Mouse (Mus musculus) Patski (cell line): ENCODE data around the gene Pex11b. TPM values are rescaled to one million over a fixed set of nuclear protein-coding genes. Genes with fewer than 3 reads are reported as not detected.
"Not testable (repeated sequence)": the region's sequence is repeated elsewhere in the genome, so short reads cannot be mapped to it uniquely, and the experiment has no call there.

Source experiments
- ATAC-seq: fragments of 100-300 bp; one replicate; pipeline ENCODE4 v1.8.0; 2021
- CTCF ChIA-PET: fragments of 350-600 bp; sonication (Branson Sonifier 250); formaldehyde crosslinking; loops from one replicate; lab custom pipeline; 2022; ENCODE audit warnings: inconsistent platforms; lab: Charles Lee
- POLR2A ChIA-PET: fragments of 350-600 bp; sonication (Branson Sonifier 250); formaldehyde crosslinking; loops from one replicate; lab custom pipeline; 2022; ENCODE audit warnings: antibody characterized with exemption, inconsistent platforms; lab: Charles Lee
- DNase-seq: peaks from one replicate; pipeline ENCODE4 v3.0.0-alpha.2; 2011; ENCODE audit warnings: low read depth, low spot score
- H3K27me3 ChIP-seq: fragments of 371-371 bp; one replicate; pipeline ENCODE4 v1.5.1; 2021
- CTCF ChIP-seq: fragments of 100-300 bp; IDR thresholded peaks from one replicate; pipeline ENCODE4 v1.5.1; 2021
- in situ Hi-C: fragments of 300-500 bp; cut with MboI; formaldehyde crosslinking; loops from 3 replicates; pipeline ENCODE4 v1.11.1; 2018; ENCODE audit warnings: low pct_unique_long_range_greater_than_20kb, mixed read lengths
- polyA plus RNA-seq: library from polyadenylated mRNA; unstranded; gene quantifications from one replicate; pipeline ENCODE4 v1.2.3, GENCODE M21; 2021

Pex11b gene
- polyA plus RNA-seq, 1 experiment from 2014 or later = 84.6 TPM

DNA sequence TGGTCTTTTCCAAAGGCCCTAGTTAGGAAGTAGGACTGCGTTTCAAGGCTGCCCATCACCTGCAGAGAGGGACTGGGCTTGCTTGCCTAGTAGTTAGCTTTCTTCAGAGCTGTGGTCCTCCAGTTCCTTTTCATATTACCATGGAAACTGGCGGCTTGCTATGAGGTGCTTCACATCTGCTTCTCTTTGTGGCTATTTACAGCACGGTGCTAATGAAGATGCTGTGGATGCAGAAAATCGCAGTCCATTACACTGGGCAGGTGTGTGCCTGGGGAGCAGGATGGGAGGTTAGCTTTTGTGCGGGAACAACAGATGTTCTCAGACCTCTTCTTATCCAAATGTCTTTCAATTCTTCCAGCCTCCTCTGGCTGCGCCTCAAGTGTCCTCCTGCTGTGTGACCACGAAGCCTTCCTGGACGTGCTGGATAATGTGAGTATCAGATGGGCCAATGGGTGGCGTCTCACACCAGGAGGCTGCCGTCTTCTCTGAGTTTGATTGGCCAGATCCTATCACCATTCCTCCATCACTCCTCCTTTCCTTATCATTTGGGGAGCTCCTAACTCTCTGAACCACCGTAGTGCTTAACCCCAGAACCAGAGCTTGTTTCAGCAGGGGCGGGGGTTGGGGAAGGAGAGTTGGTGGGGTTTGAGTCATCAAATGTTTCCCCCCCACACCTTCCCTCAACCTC lies 45.2 kb downstream of the Pex11b start:
- POLR2A ChIA-PET = interaction anchor here (0.7 to 1.2 kb wide), 2 partner anchors 9 to 14 kb away, joined by 3 read pairs; no protein-coding TSS in a partner anchor
- no peak for DNase-seq

DNA sequence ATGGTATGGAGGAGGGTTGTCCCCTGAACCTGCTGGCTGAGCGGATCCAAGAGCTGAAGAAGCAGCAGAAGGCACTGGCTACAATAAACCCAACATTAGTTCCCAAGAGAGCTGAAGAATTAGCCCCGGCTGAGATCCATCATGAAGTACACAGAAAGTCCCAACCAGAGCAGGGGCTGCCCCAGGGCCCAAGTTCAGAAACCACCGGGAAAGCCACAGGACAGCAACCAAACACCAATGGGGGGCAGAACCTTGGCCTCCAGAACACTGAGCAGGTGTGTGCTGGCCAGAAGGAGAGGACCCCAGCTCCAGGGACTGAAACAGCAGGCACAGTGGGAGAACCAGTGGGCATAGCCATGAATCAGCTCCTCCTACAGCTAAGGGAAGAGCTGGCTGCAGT lies 48.3 kb downstream of the Pex11b start:
- ChIA-PET CTCF (interaction anchor here (1.4 to 2.0 kb wide), 2 partner anchors 10 to 13 kb away, joined by 3 to 5 read pairs; partner anchors contain the start of gene Ankrd35), POLR2A (interaction anchor here (1.1 kb wide), 1 partner anchor 13 kb away, joined by 3 read pairs; the partner anchor contains the start of gene Pias3)
- ATAC-seq (no peak), DNase-seq (no peak)
- TF ChIP-seq CTCF = no peak
- H3K27me3 ChIP-seq = no peaks in the 10 kb centered on the region
- in situ Hi-C loops = no loop called here

More for the DNA sequence above, 45.2 kb downstream of the Pex11b start:
- ATAC-seq = no peak
- no peak for TF ChIP-seq CTCF
- H3K27me3 ChIP-seq = no peaks in the 10 kb centered on the region
- CTCF ChIA-PET = interaction anchor here (1.6 kb wide), 1 partner anchor 19 kb away, joined by 3 read pairs; no protein-coding TSS in a partner anchor
- in situ Hi-C loops = no loop called here

DNA sequence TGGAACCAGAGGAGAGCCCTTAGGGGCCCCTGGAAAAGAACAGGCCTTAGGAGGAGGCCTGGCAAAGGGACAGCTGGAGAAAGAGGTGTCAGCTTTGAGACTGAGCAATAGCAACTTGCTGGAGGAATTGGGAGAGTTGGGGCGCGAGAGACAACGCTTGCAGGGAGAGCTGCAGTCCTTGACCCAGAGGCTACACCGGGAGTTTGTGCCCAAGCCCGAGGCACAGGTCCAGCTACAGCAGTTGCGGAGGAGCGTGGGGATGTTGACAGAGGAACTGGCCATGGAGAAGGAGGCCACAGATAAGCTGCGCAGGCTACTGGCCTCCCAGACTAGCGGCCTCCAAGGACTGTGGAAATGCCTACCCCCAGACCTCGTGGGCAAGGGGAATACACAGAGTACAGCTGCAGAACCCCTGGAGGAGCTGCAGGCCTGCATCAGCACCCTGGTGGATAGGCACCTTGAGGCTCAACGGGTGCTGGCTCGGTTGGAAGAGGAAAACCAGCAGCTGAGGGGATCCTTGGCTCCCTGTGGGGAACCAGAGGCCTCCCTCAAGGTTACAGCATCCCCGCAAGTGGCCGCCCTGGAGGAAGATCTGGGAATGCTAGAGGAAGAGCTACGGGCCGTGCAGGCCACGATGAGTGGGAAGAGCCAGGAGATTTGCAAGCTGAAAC lies 49.1 kb downstream of the Pex11b start:
- in situ Hi-C loops = no loop called here
- DNase-seq = no peak
- ChIA-PET CTCF (interaction anchor here (1.3 to 2.0 kb wide), 4 partner anchors 9 to 21 kb away, joined by 3 to 5 read pairs (median 4); partner anchors contain the start of gene Ankrd35), POLR2A (interaction anchor here (1.1 to 1.2 kb wide), 2 partner anchors 12 to 23 kb away, joined by 3 to 4 read pairs; partner anchors contain the start of gene Pias3)
- TF ChIP-seq CTCF = no peak
- ATAC-seq = no peak
- no peaks in the 10 kb centered on the region for H3K27me3 ChIP-seq

DNA sequence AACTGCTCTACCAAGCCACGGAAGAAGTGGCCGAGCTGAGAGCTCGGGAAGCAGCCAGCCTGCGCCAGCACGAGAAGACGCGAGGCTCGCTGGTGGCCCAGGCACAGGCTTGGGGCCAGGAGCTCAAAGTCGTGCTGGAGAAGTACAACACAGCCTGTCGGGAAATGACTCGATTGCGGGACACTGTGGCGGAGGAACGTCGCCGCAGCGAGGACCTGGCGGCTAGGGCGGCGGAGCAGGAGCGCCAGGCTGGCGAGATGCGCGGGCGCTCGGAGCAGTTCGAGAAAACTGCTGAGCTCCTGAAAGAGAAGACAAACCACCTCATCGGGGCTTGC lies 49.6 kb downstream of the Pex11b start:
- no peaks in the 10 kb centered on the region for H3K27me3 ChIP-seq
- CTCF ChIA-PET = interaction anchor here (0.8 to 1.5 kb wide), 4 partner anchors 15 to 22 kb away, joined by 3 to 4 read pairs (median 3); partner anchors contain the start of gene Ankrd35

DNA sequence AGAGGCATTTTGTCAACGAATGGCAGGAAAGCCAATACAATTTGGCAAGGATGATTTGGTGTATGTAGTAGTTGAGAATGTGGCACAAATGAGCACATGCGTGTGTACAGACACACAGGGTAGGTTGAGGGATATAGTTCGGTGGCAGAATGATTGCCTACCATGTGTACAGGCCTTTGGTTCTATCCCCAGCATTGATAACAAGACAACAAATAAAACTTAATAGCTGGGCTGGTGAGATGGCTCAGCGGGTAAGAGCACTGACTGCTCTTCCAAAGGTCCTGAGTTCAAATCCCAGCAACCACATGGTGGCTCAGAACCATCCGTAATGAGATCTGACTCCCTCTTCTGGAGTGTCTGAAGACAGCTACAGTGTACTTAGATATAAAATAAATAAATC lies 50.9 kb downstream of the Pex11b start:
- H3K27me3 ChIP-seq, POLR2A ChIA-PET, ATAC-seq, in situ Hi-C loops, DNase-seq: not testable (repeated sequence)
- CTCF ChIA-PET = interaction anchor here (0.9 kb wide), 1 partner anchor 47 kb away, joined by 3 read pairs; no protein-coding TSS in a partner anchor

More for the DNA sequence above, 49.6 kb downstream of the Pex11b start:
- in situ Hi-C loops = no loop called here
- POLR2A ChIA-PET = interaction anchor here (1.1 to 1.2 kb wide), 2 partner anchors 11 to 22 kb away, joined by 3 to 4 read pairs; partner anchors contain the start of gene Pias3
- no peak for TF ChIP-seq CTCF
- no peak for DNase-seq
- ATAC-seq = no peak

DNA sequence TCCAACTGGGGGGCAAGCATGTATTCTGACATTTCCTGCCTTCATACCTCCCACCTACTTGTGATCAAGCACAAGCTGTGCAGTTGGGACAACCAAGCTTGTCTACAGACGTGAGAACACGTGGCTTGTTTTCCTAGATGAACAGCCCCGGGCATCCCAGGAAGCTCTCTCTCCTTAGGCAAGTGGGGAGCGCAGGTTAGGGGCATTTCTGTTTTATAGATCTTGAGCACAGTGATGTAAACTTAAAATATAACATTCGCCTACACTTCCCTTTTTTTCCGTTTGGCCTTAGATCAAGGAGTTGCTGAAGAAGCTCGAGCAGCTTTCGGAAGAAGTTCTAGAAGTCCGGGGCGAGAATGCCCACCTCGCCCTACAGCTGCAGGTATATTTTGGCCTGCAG lies 53.7 kb downstream of the Pex11b start:
- no peak for ATAC-seq
- ChIA-PET POLR2A (interaction anchor here (0.8 to 1.0 kb wide), 3 partner anchors 8 to 19 kb away, joined by 3 read pairs; partner anchors contain the start of gene Ankrd35), CTCF (interaction anchor here (0.8 to 2.1 kb wide), 4 partner anchors 11 to 147 kb away, joined by 3 to 7 read pairs (median 4); no protein-coding TSS in a partner anchor)
- in situ Hi-C loops = no loop called here
- DNase-seq = no peak
- TF ChIP-seq CTCF = no peak
- H3K27me3 ChIP-seq = no peaks in the 10 kb centered on the region

DNA sequence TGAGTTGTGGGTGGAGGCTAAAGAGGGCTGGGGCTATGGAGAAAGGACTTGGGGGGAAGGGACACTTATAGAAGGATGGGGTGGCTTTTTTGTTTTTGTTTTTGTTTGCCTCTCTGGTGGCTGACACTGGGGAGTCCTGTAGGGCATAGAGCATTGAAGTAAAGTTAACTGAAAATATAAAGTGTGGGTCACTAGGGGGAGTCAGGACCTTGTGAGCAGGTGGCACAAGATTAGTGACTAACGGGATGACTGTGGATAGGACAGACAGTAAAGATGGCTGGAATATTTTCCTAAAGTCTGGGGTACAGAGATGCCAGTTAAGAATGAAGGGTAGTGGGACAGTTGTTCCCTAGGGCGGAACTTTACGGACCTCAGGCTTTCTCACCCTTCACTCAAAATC lies 55.1 kb downstream of the Pex11b start:
- no peaks in the 10 kb centered on the region for H3K27me3 ChIP-seq
- in situ Hi-C loops = no loop called here
- ATAC-seq (no peak), DNase-seq (no peak)
- ChIA-PET POLR2A (no interaction called here), CTCF (no interaction called here)
- TF ChIP-seq CTCF = no peak

DNA sequence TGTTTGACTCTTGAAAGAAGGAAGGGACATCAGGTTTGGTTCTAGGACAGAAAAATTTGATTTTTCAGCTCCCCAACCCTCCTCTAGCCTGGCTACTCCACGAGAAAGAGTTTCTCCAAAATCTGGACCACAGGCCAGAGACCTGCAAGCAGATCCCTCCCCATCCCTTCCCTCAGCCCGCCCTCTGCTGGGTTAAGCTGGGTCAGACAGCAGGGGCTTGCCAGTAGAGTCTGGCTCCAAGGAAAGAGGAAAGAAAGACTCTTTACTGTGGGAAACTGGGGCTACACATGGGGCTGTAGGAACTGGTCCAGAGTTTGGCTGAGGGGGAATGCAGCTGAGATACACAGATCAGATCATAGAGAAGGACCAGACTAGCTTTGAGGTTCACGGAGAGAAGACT lies 57.3 kb downstream of the Pex11b start:
- CTCF ChIA-PET = interaction anchor here (1.2 to 1.7 kb wide), 2 partner anchors 9 to 11 kb away, joined by 3 to 5 read pairs; no protein-coding TSS in a partner anchor
- in situ Hi-C loops = no loop called here
- TF ChIP-seq CTCF = no peak
- no peaks in the 10 kb centered on the region for H3K27me3 ChIP-seq
- ATAC-seq (no peak), DNase-seq (no peak)
- POLR2A ChIA-PET = no interaction called here

DNA sequence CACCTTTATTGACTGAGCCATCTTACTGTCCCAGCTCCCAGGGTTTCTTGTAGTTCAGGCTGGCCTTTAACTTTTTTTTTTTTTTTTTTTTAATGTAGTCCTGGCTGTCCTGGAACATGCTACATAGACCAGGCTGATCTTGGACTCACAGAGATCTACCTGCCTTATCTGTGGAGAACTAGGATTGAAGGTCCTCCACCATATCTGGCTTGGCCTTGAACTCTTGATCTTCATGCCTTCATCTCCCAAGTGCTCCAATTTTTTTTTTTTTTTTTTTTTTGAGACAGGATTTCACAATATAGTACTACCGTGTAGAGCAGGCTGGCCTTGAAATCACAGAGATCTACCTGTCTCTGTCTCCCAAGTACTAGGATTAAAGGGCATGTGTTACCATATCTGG lies 58.4 kb downstream of the Pex11b start:
- ATAC-seq (no peak), DNase-seq (no peak)
- no peaks in the 10 kb centered on the region for H3K27me3 ChIP-seq
- ChIA-PET POLR2A (interaction anchor here (0.6 kb wide), 2 partner anchors 15 to 196 kb away, joined by 3 read pairs; no protein-coding TSS in a partner anchor), CTCF (interaction anchor here (1.7 to 2.4 kb wide), 2 partner anchors 10 to 26 kb away, joined by 5 to 13 read pairs; no protein-coding TSS in a partner anchor)
- in situ Hi-C loops = no loop called here
- TF ChIP-seq CTCF = no peak

Other genes starting within 250 kb of the Pex11b start
- not detected for gene BC107364, start 183.1 kb upstream of the Pex11b start, polyA plus RNA-seq
- gene Hfe2, start 110.2 kb upstream of the Pex11b start, polyA plus RNA-seq = not detected
- 338 TPM for gene Txnip, start 77.4 kb upstream of the Pex11b start, polyA plus RNA-seq
- 1.9 TPM for gene Gm16253, start 58.4 kb upstream of the Pex11b start, polyA plus RNA-seq
- 33.6 TPM for gene Polr3gl, start 41.2 kb upstream of the Pex11b start, polyA plus RNA-seq
- gene Ankrd34a, start 38.7 kb upstream of the Pex11b start, polyA plus RNA-seq = 0.62 TPM
- gene Lix1l, start 34.2 kb upstream of the Pex11b start, polyA plus RNA-seq = 116 TPM
- 104 TPM for gene Rbm8a, start 5.4 kb upstream of the Pex11b start, polyA plus RNA-seq
- gene Gm42957, start 98 bp downstream of the Pex11b start, polyA plus RNA-seq = 0.10 TPM
- 2.2 TPM for gene Itga10, start 10.2 kb downstream of the Pex11b start, polyA plus RNA-seq
- gene Ankrd35, start 34.8 kb downstream of the Pex11b start, polyA plus RNA-seq = 0.09 TPM
- gene Pias3, start 61.0 kb downstream of the Pex11b start, polyA plus RNA-seq = 54.0 TPM
- gene Nudt17, start 73.2 kb downstream of the Pex11b start, polyA plus RNA-seq = 3.9 TPM
- gene Polr3c, start 92.3 kb downstream of the Pex11b start, polyA plus RNA-seq = 62.5 TPM
- 74.8 TPM for gene Rnf115, start 92.3 kb downstream of the Pex11b start, polyA plus RNA-seq
- gene Pdzk1, start 193.9 kb downstream of the Pex11b start, polyA plus RNA-seq = 0.24 TPM
- gene Cd160, start 194.0 kb downstream of the Pex11b start, polyA plus RNA-seq = 0.19 TPM